Mouse (Mus musculus) spleen, adult 2 months (tissue): Measurements from ENCODE around the gene Gse1.

ENCODE experiments used
- CTCF ChIP-seq: fragments of 200-500 bp; IDR thresholded peaks from 2 replicates; pipeline ENCODE4 v1.5.1; 2011; ENCODE audit warnings: mild to moderate bottlenecking, inconsistent platforms; ENCODE audit not compliant: insufficient read depth, insufficient read length, insufficient replicate concordance; ENCODE audit errors: extremely low read depth
- POLR2A ChIP-seq: fragments of 200-500 bp; IDR thresholded peaks from 2 replicates; pipeline ENCODE4 v1.6.1; 2011; ENCODE audit warnings: low read depth, low read length, inconsistent platforms

DNA sequence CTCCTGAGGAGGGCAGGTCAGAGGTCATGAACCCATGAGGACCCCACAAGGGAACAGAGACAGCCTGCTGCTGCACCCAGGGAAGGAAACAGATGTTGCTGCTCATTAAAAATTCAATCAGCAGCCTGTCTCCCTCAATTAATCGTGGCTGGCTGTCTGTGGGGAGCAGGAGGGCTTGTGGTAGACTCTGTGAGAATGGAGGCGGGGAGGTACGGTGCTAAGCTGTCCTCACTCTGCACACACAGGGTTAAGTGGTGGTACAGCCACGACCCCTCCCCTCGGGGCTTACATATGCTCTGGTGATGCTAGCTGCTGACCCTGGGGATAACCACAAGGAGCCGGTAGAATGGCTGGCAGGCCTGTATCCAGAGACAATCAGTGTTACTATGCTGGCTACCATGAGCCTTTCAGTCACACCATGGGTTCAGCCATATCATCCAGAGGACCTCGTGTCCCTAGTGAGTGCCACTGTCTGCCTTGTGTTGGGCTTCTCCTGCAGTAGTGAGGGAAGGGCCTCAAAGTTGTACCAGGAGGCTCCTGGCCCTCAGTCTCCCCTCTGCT, 337.0 kb downstream of the Gse1 start:
- TF ChIP-seq POLR2A (no peak), CTCF (no peak)
